Mouse (Mus musculus) liver, postnatal 0 days (tissue): ENCODE data around the gene Gm17657.

Experiments used
- CTCF ChIP-seq: sonication (generic); IDR thresholded peaks from 2 replicates; pipeline ENCODE4 v1.5.1; 2016; ENCODE audit warnings: antibody characterized with exemption, low read depth
- EP300 ChIP-seq: IDR thresholded peaks from 2 replicates; pipeline ENCODE4 v1.6.1; 2016; ENCODE audit warnings: antibody characterized with exemption, low read depth, mild to moderate bottlenecking

DNA sequence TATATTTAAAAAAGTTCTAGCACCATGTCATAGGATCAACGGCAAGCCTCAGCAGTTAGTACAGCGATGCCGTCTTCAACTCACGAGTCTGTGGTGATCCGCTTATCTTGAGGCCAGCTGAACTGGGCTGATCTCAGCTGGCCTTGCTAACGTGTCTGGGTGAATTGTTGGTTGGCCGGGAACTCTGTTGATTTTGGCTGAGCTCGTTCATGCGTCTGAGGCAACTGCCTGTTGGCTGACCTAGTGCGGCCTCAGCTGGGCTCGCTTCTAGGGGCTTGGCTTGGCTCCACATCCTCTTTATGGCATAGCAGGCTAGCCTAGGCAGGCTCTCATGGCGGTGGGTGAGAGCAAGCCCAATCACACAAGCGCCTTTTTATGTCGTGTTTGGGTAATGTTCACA, 8.0 kb downstream of the Gm17657 start:
- TF ChIP-seq CTCF (no peak), EP300 (no peak; the same call in 1 of the 2 replicates)
